Mouse (Mus musculus) C2C12 (cell line): ENCODE data around the gene Eral1.

Experiments used
- CEBPB ChIP-seq: IDR thresholded peaks from one replicate; pipeline ENCODE4 v1.6.1; 2011; ENCODE audit warnings: low read depth, mild to moderate bottlenecking, control low read depth, moderate library complexity
- CTCF ChIP-seq: IDR thresholded peaks from one replicate; pipeline ENCODE4 v1.5.1; 2011; ENCODE audit not compliant: control insufficient read depth, insufficient read depth, insufficient read length
- MYOD1 ChIP-seq: IDR thresholded peaks from one replicate; pipeline ENCODE4 v1.6.1; 2011; ENCODE audit warnings: low read depth; ENCODE audit not compliant: control insufficient read depth, insufficient read length
- MYOG ChIP-seq: IDR thresholded peaks from one replicate; pipeline ENCODE4 v1.6.1; 2011; ENCODE audit not compliant: control insufficient read depth, insufficient read length; ENCODE audit errors: extremely low read depth
- USF1 ChIP-seq: IDR thresholded peaks from one replicate; pipeline ENCODE4 v1.6.1; 2011; ENCODE audit warnings: low read depth, mild to moderate bottlenecking, control low read depth, moderate library complexity

- no peak for TF ChIP-seq CTCF
- no peak for TF ChIP-seq USF1
- TF ChIP-seq MYOD1: no peak
- no peak for TF ChIP-seq MYOG
- no peak for TF ChIP-seq CEBPB
Observed at GRCm38 (mm10) chr11:78104501-78104900, 24.3 kb upstream of the Eral1 start.
